Mouse (Mus musculus) heart, adult 18-20 months (tissue): Measurements from ENCODE around the gene Ushbp1. TPM values are rescaled to one million over a fixed set of nuclear protein-coding genes. Genes with fewer than 3 reads are reported as not detected.
"Not testable (repeated sequence)": the region's sequence is repeated elsewhere in the genome, so short reads cannot be mapped to it uniquely, and the experiment has no call there.

Source experiments
- DNase-seq, 2 experiments: peaks; one replicate each; pipeline ENCODE4 v3.0.0; 2021 to 2022; ENCODE audit warnings: mixed read lengths in 1 of 2
- total RNA-seq, 2 experiments: library from RNA; stranded (reverse); gene quantifications; 2 replicates each; pipeline ENCODE4 v1.2.3; 2021

The Ushbp1 gene
- total RNA-seq, 2 experiments from 2014 or later: 20.4 to 23.2 TPM

- no peak for DNase-seq
Observed at GRCm38 (mm10) chr8:71370711-71371235, 24.8 kb downstream of the Ushbp1 start.

GRCm38 (mm10) chr8:71369040-71369718, 26.4 kb downstream of the Ushbp1 start:
- DNase-seq: no peak

- DNase-seq: no peak
Observed at GRCm38 (mm10) chr8:71368366-71368765, 27.2 kb downstream of the Ushbp1 start.

DNA sequence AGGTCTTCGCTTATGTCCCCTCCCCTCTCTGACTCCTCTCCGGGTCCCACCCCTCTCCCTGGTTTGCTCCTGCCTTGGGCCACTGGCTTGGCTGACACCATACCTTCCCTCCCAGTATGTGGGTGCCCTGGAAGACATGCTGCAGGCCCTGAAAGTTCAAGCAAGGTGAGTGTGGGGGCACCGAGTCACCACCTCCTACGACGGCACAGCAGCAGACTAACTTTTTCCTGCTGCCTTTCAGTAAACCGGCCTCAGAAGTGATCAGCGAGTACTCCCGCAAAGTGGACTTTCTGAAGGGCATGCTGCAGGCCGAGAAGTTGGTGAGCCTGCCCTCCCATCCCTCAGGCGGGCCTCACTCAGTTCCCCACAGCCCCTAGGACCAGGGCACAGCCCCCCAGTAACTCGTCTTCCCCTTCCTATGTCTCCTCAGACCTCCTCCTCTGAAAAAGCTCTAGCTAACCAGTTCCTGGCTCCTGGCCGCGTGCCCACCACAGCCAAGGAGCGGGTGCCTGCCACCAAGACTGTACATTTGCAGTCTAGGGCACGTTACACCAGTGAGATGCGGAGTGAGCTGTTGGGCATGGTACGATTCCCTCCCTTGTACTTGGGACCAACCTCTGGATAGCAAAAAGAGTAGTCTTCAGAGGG, 27.9 kb downstream of the Ushbp1 start:
- no peak for DNase-seq

DNA sequence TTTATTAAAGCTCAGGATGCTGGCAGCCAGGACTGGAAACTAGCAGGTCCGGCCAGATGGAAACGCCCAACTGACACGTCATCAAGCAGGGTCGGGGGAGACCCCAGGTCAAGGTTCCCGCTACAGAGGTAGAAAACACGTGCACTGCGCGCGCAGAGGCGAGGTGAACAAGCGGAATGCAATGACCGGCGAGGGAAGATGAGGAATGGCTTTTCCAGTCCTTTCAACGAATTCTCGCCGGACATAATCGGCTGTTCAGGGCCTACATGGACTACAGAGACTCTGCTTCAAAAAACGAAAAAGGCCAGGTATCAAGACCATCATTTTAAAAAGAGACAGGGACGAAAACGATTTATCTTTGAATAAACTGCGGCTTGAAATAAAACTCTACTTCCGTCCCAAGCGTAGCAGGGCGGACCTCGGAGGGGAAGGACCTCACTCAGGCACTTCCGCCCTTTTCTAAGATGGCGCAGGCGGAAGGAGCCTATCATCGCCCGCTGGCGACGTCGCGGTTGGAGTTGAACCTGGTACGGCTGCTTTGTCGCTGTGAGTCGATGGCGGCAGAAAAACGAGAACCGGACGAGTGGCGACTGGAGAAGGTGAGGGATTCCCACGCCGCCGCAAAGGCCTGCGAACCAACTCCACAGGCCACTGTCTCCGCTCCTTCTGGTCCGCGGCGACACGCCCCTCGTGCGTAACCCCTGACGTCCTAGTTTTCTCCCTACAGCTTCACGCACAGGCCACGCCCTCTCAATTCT, 28.7 kb downstream of the Ushbp1 start, which contains the start of gene Use1:
TSS of gene Use1 (plus strand) at position 78 of the 758 bp plus-strand sequence.
- DNase-seq: peak; percentile 94 to 97

DNA sequence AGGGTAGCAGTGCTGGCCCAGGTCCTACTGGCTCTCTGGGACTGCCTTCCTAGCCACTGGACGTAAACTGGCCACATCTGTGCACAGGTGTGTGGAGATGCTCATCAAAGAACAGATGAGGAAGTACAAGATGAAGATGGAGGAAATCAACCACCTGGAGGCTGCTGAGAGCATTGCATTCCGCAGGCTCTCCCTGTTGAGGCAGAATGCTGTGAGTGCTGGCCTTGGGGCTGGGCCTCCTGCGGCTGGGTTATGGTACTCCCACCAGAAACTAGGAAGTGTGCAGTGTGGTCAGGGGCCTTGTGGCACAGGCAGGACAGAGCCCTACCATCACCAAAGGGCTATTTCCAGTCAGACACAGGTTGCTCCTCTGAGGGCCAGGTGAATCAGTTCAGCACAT, 37.6 kb downstream of the Ushbp1 start:
- no peak for DNase-seq

GRCm38 (mm10) chr8:71351520-71351919, 44.1 kb downstream of the Ushbp1 start:
- DNase-seq: no peak

DNA sequence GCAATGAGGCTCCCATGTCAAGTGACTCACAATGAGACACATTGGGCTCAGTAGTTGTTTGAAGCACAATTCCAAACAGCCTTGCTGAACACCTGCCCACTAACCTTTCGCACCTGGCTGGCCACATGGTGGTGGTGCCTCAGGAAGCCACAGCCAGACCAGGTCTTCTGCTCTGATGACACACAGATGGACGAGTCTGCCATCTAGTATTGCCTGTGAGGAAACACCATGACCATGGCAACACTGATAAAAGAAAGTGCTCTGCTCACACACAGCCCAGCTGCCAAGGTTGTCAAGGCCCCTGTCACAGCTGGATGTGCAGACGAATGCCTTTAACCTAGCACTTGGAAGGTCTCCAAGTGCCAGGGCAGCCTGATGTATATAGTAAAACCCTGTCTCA, 44.5 kb downstream of the Ushbp1 start:
- DNase-seq: no peak

GRCm38 (mm10) chr8:71346581-71346980, 49.0 kb downstream of the Ushbp1 start:
- no peak for DNase-seq

DNA sequence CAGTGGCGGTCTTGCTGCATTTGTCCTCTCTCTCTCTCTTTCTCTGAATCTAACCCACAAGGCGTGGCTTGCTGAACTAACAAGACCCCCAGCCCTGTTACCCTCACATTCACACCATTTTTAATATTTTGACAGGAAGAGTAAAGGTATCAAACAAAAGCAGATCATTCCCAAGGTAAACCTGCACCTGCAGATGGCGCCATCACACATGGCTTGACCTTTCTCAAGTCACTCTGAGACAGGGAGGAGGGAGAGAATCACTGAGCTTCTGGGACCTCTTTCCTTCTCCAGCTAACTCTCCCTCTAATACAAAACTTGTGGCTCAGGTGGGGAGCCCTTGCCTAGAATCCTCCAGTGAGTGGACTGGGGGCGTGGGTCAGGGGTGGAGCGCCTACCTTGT, 55.0 kb downstream of the Ushbp1 start:
- peak in 1 of 2 experiments; percentile 55 for DNase-seq

DNA sequence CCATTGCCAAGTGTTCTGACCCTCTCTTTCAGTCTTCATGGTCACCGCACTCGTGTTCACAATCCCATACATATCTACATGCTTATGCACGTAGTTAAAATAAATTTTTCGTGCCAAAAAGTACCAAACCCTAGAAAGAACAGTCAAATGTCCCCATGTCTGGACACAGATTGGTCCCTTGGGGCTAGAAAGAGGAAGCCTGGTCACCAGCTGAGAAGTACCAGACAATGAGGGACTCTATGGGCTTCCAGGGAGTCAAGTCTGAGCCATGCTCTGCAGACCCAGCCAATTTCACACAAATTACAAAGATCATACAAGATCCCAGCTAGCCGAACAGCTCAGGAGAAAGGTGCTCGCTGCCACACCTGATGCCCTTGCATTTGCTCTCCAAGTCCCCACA, 57.8 kb downstream of the Ushbp1 start:
- not testable (repeated sequence) for DNase-seq

Other genes with a start within 250 kb of the Ushbp1 start
- gene Myo9b, start 123.1 kb downstream of the Ushbp1 start, total RNA-seq: 10 to 100 TPM; 20.5 to 22.3 TPM
- gene Haus8, start 122.9 kb downstream of the Ushbp1 start, total RNA-seq: 10 to 100 TPM; 25.5 to 29.5 TPM
- gene Use1, start 29.0 kb downstream of the Ushbp1 start, total RNA-seq: 100 to 1,000 TPM; 163 to 174 TPM
- 10 to 100 TPM; 14.2 to 14.9 TPM for gene Ocel1, start 24.5 kb downstream of the Ushbp1 start, total RNA-seq
- 10 to 100 TPM; 48.0 to 53.8 TPM for gene Nr2f6, start 13.8 kb downstream of the Ushbp1 start, total RNA-seq
- 10 to 100 TPM; 67.9 to 69.8 TPM for gene Babam1, start 1.1 kb upstream of the Ushbp1 start, total RNA-seq
- gene Ankle1, start 10.2 kb upstream of the Ushbp1 start, total RNA-seq: not detected
- 10 to 100 TPM; 23.8 to 26.6 TPM for gene Abhd8, start 67.9 kb upstream of the Ushbp1 start, total RNA-seq
- 100 to 1,000 TPM; 126 to 127 TPM for gene Mrpl34, start 69.2 kb upstream of the Ushbp1 start, total RNA-seq
- 10 to 100 TPM; 31.4 to 32.1 TPM for gene Dda1, start 73.4 kb upstream of the Ushbp1 start, total RNA-seq
- 10 to 100 TPM; 16.6 to 16.9 TPM for gene Ano8, start 90.2 kb upstream of the Ushbp1 start, total RNA-seq
- gene Gtpbp3, start 92.3 kb upstream of the Ushbp1 start, total RNA-seq: 10 to 100 TPM; 19.1 to 22.2 TPM
- gene Plvap, start 116.0 kb upstream of the Ushbp1 start, total RNA-seq: 10 to 100 TPM; 23.0 to 30.9 TPM
- not detected for gene Ccdc194, start 129.9 kb upstream of the Ushbp1 start, total RNA-seq
- gene Bst2, start 141.7 kb upstream of the Ushbp1 start, total RNA-seq: 10 to 100 TPM; 19.3 to 40.2 TPM
- gene Mvb12a, start 147.1 kb upstream of the Ushbp1 start, total RNA-seq: 10 to 100 TPM; 28.4 to 28.5 TPM
- under 1 TPM; 0.42 to 0.51 TPM for gene Tmem221, start 163.1 kb upstream of the Ushbp1 start, total RNA-seq
- gene Nxnl1, start 170.8 kb upstream of the Ushbp1 start, total RNA-seq: under 1 TPM; 0.15 TPM
- 100 to 1,000 TPM; 162 to 202 TPM for gene Slc27a1, start 173.1 kb upstream of the Ushbp1 start, total RNA-seq
- 10 to 100 TPM; 66.5 to 72.2 TPM for gene Pgls, start 196.4 kb upstream of the Ushbp1 start, total RNA-seq
- 1 to 10 TPM in 1 of 2 experiments, under 1 TPM in 1; 0.99 to 1.0 TPM for gene Fam129c, start 201.8 kb upstream of the Ushbp1 start, total RNA-seq
- 10 to 100 TPM; 41.6 to 42.4 TPM for gene Colgalt1, start 215.2 kb upstream of the Ushbp1 start, total RNA-seq